Comparison of ENCODE assay signal across 24 mouse cellular contexts in the genomic region with DNA sequence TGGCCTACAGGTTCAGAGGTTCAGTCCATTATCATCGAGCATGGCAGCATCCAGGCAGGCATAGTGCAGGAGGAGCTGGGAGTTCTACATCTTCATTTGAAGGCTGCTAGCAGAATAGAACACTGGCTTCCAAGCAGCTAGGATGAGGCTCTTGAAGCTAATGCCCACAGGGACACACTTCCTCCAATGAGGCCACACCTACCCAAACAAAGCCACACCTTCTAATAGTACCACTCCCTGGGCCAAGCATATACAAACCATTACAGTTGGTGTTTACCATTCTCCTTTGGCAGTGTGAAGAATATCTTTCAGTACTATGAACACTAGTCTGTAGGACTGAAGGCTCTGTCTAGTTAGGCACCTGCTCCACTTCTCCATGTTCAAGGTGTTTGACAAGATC. TPM values are rescaled to one million over a fixed set of nuclear protein-coding genes. Genes with fewer than 3 reads are reported as not detected.
DNase-seq lines count a peak whose midpoint lies in the region; ATAC-seq lines count a peak whose summit lies in the region.
"Had no signal": no experiment of that assay in that cellular context is flagged by ENCODE, and none has a peak within 500 bp of the region (broad histone marks: within the 10 kb centered on the region; RNA-seq: fewer than 3 reads in every experiment).

No protein-coding gene starts in this region.

- 81% methylated on average over 1 of the region's 1 CpGs for WGBS in liver, embryonic 16.5 days (ENCODE audit: insufficient replicate concordance)
- 100% methylated on average over 1 of the region's 1 CpGs for WGBS in hindbrain, embryonic 16.5 days

- no peak overlapping the region for H3K4me2 ChIP-seq in liver, embryonic 16.5 days (ENCODE audit: low read depth, low read length)
- no peak overlapping the region for H3K4me2 ChIP-seq in hindbrain, embryonic 16.5 days (ENCODE audit: low read length)
- H3K4me2 ChIP-seq: embryonic facial prominence, embryonic 15.5 days; hindbrain, embryonic 12.5 days had no signal

- peaks cover 68% of the 10 kb centered on the region for H3K36me3 ChIP-seq in liver, embryonic 16.5 days (ENCODE audit: control insufficient read depth, insufficient read depth)
- H3K36me3 ChIP-seq in splenic B cell, adult 2 months (ENCODE audit: control insufficient read depth, insufficient read depth, low read length, poor library complexity, severe bottlenecking) = peaks cover 12% of the 10 kb centered on the region
- H3K36me3 ChIP-seq in hindbrain, embryonic 16.5 days (ENCODE audit: control insufficient read depth, insufficient read depth, low read length) = peaks cover 30% of the 10 kb centered on the region

- H3K4me3 ChIP-seq in liver, embryonic 16.5 days (ENCODE audit: low read depth, low read length) = no peak overlapping the region
- no peak overlapping the region for H3K4me3 ChIP-seq in hindbrain, embryonic 16.5 days (ENCODE audit: low read length)
- H3K4me3 ChIP-seq: embryonic facial prominence, embryonic 15.5 days; erythroblast, embryonic 14.5 days; forebrain, embryonic 10.5 days; heart, embryonic 10.5 days; hindbrain, embryonic 12.5 days had no signal

- DNase-seq in liver (no peak), R1 (ENCODE audit: low read depth, low spot score) (peak; percentile 8)
- peak; percentile 10 for DNase-seq in splenic B cell, adult 2 months (ENCODE audit: low read depth, low spot score)
- no peak for DNase-seq in frontal cortex, postnatal 25 days (ENCODE audit: low spot score in 2 of 2)
- DNase-seq: adrenal gland, adult 2 months; adrenal gland, postnatal 25 days; cerebellum, adult 18-20 months; cerebellum, adult 9-11 months; cerebellum, postnatal 36 days; gastrocnemius, postnatal 10 days; heart, adult 18-20 months; heart, postnatal 10 days; heart, postnatal 4 days had no signal

- H3K9ac ChIP-seq in liver, embryonic 16.5 days (ENCODE audit: low read depth, low read length) = no peak overlapping the region
- no peak overlapping the region for H3K9ac ChIP-seq in hindbrain, embryonic 16.5 days (ENCODE audit: low read depth, low read length)
- H3K9ac ChIP-seq: embryonic facial prominence, embryonic 15.5 days; hindbrain, embryonic 12.5 days had no signal

- H3K27me3 ChIP-seq in liver, embryonic 16.5 days (ENCODE audit: control insufficient read depth, insufficient read depth, low read depth, low read length) = no peaks in the 10 kb centered on the region
- H3K27me3 ChIP-seq in splenic B cell, adult 2 months (ENCODE audit: control insufficient read depth, insufficient read depth, low read length, poor library complexity, severe bottlenecking) = no peaks in the 10 kb centered on the region
- no peaks in the 10 kb centered on the region for H3K27me3 ChIP-seq in hindbrain, embryonic 16.5 days (replicated peaks; ENCODE audit: control insufficient read depth, insufficient read depth, low read length)
- H3K27me3 ChIP-seq: embryonic facial prominence, embryonic 15.5 days; hindbrain, embryonic 12.5 days had no signal

- H3K4me1 ChIP-seq in liver, embryonic 16.5 days (ENCODE audit: control insufficient read depth, low read depth, low read length) = no peaks in the 10 kb centered on the region
- no peaks in the 10 kb centered on the region for H3K4me1 ChIP-seq in hindbrain, embryonic 16.5 days (ENCODE audit: control insufficient read depth, insufficient read depth, low read depth, low read length)
- H3K4me1 ChIP-seq: embryonic facial prominence, embryonic 15.5 days; forebrain, embryonic 10.5 days; heart, embryonic 10.5 days; hindbrain, embryonic 12.5 days had no signal

- 0 out of 2 replicates have a peak, but pooled peaks have one; percentile 11 for ATAC-seq in liver, embryonic 16.5 days (ENCODE audit: low read depth)
- 0 out of 2 replicates have a peak, but pooled peaks have one; percentile 15 for ATAC-seq in common myeloid progenitor, adult 5-6 weeks (replicated peaks; ENCODE audit: low read depth, poor library complexity, severe bottlenecking)
- no peak for ATAC-seq in hindbrain, embryonic 16.5 days
- ATAC-seq: activated CD4-positive, CD25-positive, alpha-beta regulatory T cell, adult 4 months; forebrain, embryonic 14.5 days; hindbrain, postnatal 0 days had no signal

- H3K9me3 ChIP-seq in liver, embryonic 16.5 days (replicated peaks; ENCODE audit: control insufficient read depth, low read length) = no peaks in the 10 kb centered on the region
- H3K9me3 ChIP-seq in hindbrain, embryonic 16.5 days (ENCODE audit: control insufficient read depth, low read length) = no peaks in the 10 kb centered on the region
- H3K9me3 ChIP-seq: embryonic facial prominence, embryonic 15.5 days; forebrain, embryonic 10.5 days; heart, embryonic 10.5 days; hindbrain, embryonic 12.5 days had no signal

- H3K27ac ChIP-seq in liver, embryonic 16.5 days (ENCODE audit: low read length) = no peak overlapping the region
- no peak overlapping the region for H3K27ac ChIP-seq in hindbrain, embryonic 16.5 days (ENCODE audit: low read depth, low read length)
- H3K27ac ChIP-seq: embryonic facial prominence, embryonic 15.5 days; forebrain, embryonic 10.5 days; heart, embryonic 10.5 days; hindbrain, embryonic 12.5 days; hindbrain, postnatal 0 days had no signal

RNA-seq across cellular contexts. Expression of a gene that starts 13.2 kb away (rescaled TPM):
- 18.2 and 20.9 TPM in 2 replicates for polyA plus RNA-seq in liver, embryonic 16.5 days (2015; fragmentation: Nextera tagmentation; extraction: Ambion mirVana)
- total RNA-seq in common myeloid progenitor, adult 5-6 weeks (2017) = 277 and 282 TPM in 2 replicates
- polyA plus RNA-seq in hindbrain, embryonic 16.5 days (2015; fragmentation: Nextera tagmentation; extraction: Ambion mirVana) = 12.5 and 14.1 TPM in 2 replicates

RNA-seq across cellular contexts. Expression of a gene that starts 37.9 kb away (rescaled TPM):
- 2.5 and 2.7 TPM in 2 replicates for polyA plus RNA-seq in liver, embryonic 16.5 days (2015; fragmentation: Nextera tagmentation; extraction: Ambion mirVana)
- 6.7 and 12.4 TPM in 2 replicates for total RNA-seq in common myeloid progenitor, adult 5-6 weeks (2017)
- 9.2 and 9.4 TPM in 2 replicates for polyA plus RNA-seq in hindbrain, embryonic 16.5 days (2015; fragmentation: Nextera tagmentation; extraction: Ambion mirVana)

Comparison
In these comparisons a context has a peak if more than half of its experiments do, and no peak if none do; other contexts are left out.
1. DNase-seq: peak in R1 (single experiment) and splenic B cell, adult 2 months (single experiment); none in liver (single experiment) and frontal cortex, postnatal 25 days (0 of 2).